Mouse (Mus musculus) liver, embryonic 14.5 days (tissue): ENCODE data around the gene Morn4. TPM values are rescaled to one million over a fixed set of nuclear protein-coding genes. Genes with fewer than 3 reads are reported as not detected.

Experiments
- ATAC-seq: fragments of 200-750 bp; cut with Nextera tagmentation; 2 replicates; pipeline ENCODE4 v1.8.0; 2017; ENCODE audit warnings: moderate number of reproducible peaks, mild to moderate bottlenecking, moderate library complexity; ENCODE audit not compliant: insufficient read depth
- DNase-seq, 3 experiments: peaks; one replicate each; pipeline ENCODE4 v3.0.0-alpha.2; 2012 to 2013; ENCODE audit warnings: low read depth in 3 of 3, low spot score in 3 of 3
- H3K27ac ChIP-seq: fragments of 300-500 bp; sonication (generic); 2 replicates; pipeline ENCODE4 v1.5.1; 2014; ENCODE audit warnings: moderate library complexity, mild to moderate bottlenecking, control low read depth, inconsistent platforms
- H3K27me3 ChIP-seq: fragments of 300-500 bp; sonication (generic); 2 replicates; pipeline ENCODE4 v1.6.1; 2014; ENCODE audit warnings: mild to moderate bottlenecking, low read length, moderate library complexity; ENCODE audit not compliant: control insufficient read depth, insufficient read depth
- H3K36me3 ChIP-seq: fragments of 300-500 bp; sonication (generic); replicated peaks from 2 replicates; pipeline ENCODE4 v1.6.1; 2014; ENCODE audit warnings: low read depth; ENCODE audit not compliant: control insufficient read depth, insufficient read depth
- H3K4me1 ChIP-seq, 2 experiments: fragments of 200-500 bp in 1 of 2; fragments of 300-500 bp in 1 of 2; sonication (generic) in 1 of 2; replicated peaks; 2 replicates each; pipeline ENCODE4 v1.6.1; 2012 to 2014; ENCODE audit warnings: antibody characterized with exemption in 1 of 2, inconsistent platforms in 1 of 2, low read length in 1 of 2; ENCODE audit not compliant: control insufficient read depth in 2 of 2, insufficient read depth in 2 of 2
- H3K4me2 ChIP-seq: fragments of 300-500 bp; sonication (generic); 2 replicates; pipeline ENCODE4 v1.6.1; 2014; ENCODE audit warnings: low read depth, mild to moderate bottlenecking, control low read depth, moderate library complexity
- H3K4me3 ChIP-seq, 2 experiments: fragments of 200-500 bp in 1 of 2; fragments of 300-500 bp in 1 of 2; sonication (generic) in 1 of 2; 2 replicates each; pipeline ENCODE4 v1.5.1; 2012 to 2014; ENCODE audit warnings: low read depth in 2 of 2, low read length in 2 of 2, mild to moderate bottlenecking in 2 of 2, control low read depth in 1 of 2, inconsistent platforms in 1 of 2, moderate library complexity in 1 of 2; ENCODE audit not compliant: insufficient read depth in 1 of 2
- H3K9ac ChIP-seq: fragments of 300-500 bp; sonication (generic); replicated peaks from 2 replicates; pipeline ENCODE4 v1.6.1; 2014; ENCODE audit warnings: mild to moderate bottlenecking, control low read depth, moderate library complexity
- H3K9me3 ChIP-seq: fragments of 300-500 bp; sonication (generic); 2 replicates; pipeline ENCODE4 v1.6.1; 2016; ENCODE audit warnings: low read length, mixed read lengths; ENCODE audit not compliant: control insufficient read depth
- CTCF ChIP-seq: IDR thresholded peaks from 2 replicates; pipeline ENCODE4 v1.5.1; 2016; ENCODE audit warnings: antibody characterized with exemption, low read depth, control low read depth
- EP300 ChIP-seq: IDR thresholded peaks from 2 replicates; pipeline ENCODE4 v1.6.1; 2016; ENCODE audit warnings: antibody characterized with exemption, low read depth
- WGBS: fragments of 180-500 bp; shearing (Covaris S2); extraction: QIAGEN DNeasy Blood & Tissue Kit; methylation state at CpG from one replicate; pipeline ENCODE4 v1.1.7; 2014; ENCODE audit not compliant: insufficient replicate concordance; 5-methylcytosine and 5-hydroxymethylcytosine counted together
- polyA plus RNA-seq, 2 experiments: library from polyadenylated mRNA; depleted of rRNA in 1 of 2; stranded (reverse) in 1 of 2; unstranded in 1 of 2; fragments of >200 nt; fragmentation: Nextera tagmentation in 1 of 2; extraction: Ambion mirVana in 1 of 2; gene quantifications; 2 replicates each; pipeline versions ENCODE4 v1.2.1 to v1.2.3; 2012 to 2014

Morn4 gene
- polyA plus RNA-seq, 2 experiments = 1.4 to 1.6 TPM

DNA sequence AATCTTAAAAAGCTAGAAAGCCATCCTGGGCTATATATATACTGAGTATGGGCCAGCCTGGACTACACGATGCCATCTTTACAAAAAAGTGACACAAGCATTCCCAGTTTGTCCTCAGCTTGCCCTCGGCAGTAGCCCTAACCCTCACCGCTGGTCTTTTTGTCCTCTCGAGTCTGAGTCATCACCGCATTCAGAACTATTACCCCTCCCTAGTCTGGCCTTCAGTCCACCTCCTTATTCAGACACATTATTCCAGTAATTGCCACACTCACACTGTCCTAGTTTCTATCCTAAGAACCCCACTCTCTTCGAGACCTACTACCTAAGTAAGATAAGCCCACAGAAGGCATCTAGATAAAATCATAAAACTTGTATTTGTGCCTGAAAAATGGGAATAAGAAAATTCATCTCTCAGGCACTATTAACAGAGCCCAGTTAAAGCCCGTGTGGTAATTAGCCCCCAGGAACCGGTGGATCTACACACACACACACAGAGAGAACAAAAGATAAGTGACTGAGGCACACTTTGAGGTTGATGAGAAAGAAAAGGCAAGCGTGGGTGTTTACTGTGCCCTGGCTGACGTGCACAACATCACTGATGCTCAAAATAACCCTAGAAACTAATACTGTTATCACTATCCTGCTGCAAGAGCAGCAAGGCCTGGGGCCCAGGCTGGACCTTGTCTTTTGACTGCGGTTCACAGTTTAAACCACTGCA lies 39.5 kb upstream of the Morn4 start:
- H3K36me3 ChIP-seq = peaks cover 4% of the 10 kb centered on the region
- H3K4me3 ChIP-seq = no peak overlapping the region
- no peak overlapping the region for H3K4me2 ChIP-seq
- no peak for ATAC-seq
- no peak overlapping the region for H3K27ac ChIP-seq
- TF ChIP-seq CTCF = no peak
- H3K27me3 ChIP-seq = no peaks in the 10 kb centered on the region
- peaks cover 6 to 11% of the 10 kb centered on the region in 2 experiments; a peak in 3 of 4 replicates for H3K4me1 ChIP-seq
- H3K9me3 ChIP-seq = no peaks in the 10 kb centered on the region
- 60% methylated on average over 11 of the region's 11 CpGs for WGBS
- H3K9ac ChIP-seq = no peak overlapping the region
- DNase-seq = no peak

DNA sequence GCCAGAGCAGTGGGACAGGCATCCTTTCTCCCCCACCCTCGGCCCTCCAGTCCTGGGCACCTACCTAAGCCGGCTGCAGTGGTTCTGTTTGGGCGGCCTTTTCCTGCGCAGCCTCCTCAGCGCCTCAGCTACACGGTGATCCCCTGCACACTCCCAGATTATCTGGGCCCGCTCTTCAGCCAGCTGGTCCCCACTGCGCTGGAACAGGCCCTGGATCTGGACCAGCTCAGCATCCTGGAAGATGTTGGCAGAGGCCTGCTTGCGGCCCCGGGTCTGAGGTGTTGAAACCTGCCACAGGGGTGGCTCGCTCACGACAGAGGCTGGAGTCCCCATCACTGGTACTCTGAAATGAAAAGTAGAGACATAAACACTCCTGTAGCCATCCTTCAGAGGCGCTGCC lies 38.5 kb upstream of the Morn4 start:
- ATAC-seq (no peak), DNase-seq (no peak)
- 79% methylated on average over 13 of the region's 13 CpGs for whole genome bisulfite sequencing
- Histone ChIP-seq H3K9ac (no peak overlapping the region), H3K4me2 (no peak overlapping the region), H3K9me3 (no peaks in the 10 kb centered on the region), H3K4me1 (peaks cover 6 to 11% of the 10 kb centered on the region in 2 experiments; a peak in 3 of 4 replicates), H3K36me3 (peaks cover 4% of the 10 kb centered on the region), H3K4me3 (no peak overlapping the region), H3K27me3 (no peaks in the 10 kb centered on the region), H3K27ac (no peak overlapping the region)
- TF ChIP-seq CTCF (no peak), EP300 (no peak)

DNA sequence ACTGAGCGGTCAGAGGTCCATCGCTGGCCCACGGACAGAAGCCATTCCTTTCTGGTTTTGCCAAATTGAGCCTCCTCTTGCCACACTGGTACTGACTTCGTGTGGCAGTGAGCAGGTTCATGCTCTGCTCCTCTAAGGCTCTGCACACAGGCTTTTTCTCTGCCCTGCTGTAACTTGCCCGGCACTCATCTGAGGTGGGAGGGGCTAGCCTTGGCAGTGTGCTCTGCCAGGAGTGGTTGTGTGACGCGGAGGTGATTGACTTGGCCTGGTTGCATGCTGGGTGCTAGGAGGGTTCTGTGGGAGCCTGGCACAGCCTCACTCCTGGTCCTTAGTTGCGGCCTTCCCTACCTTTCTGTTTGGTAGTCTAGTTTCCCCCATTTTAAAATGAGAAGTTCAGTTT lies 34.3 kb upstream of the Morn4 start:
- Histone ChIP-seq H3K27me3 (no peaks in the 10 kb centered on the region), H3K27ac (no peak overlapping the region), H3K36me3 (peaks cover 4% of the 10 kb centered on the region), H3K4me3 (no peak overlapping the region), H3K4me1 (no peaks in the 10 kb centered on the region), H3K4me2 (no peak overlapping the region), H3K9me3 (no peaks in the 10 kb centered on the region), H3K9ac (no peak overlapping the region)
- no peak for TF ChIP-seq EP300
- TF ChIP-seq CTCF = no peak
- ATAC-seq (no peak), DNase-seq (no peak)
- WGBS = 77% methylated on average over 8 of the region's 8 CpGs

- no peak overlapping the region for H3K27ac ChIP-seq
- no peak overlapping the region for H3K4me2 ChIP-seq
- H3K36me3 ChIP-seq = peaks cover 7% of the 10 kb centered on the region
- TF ChIP-seq EP300 (no peak), CTCF (no peak)
- H3K27me3 ChIP-seq = no peaks in the 10 kb centered on the region
- no peaks in the 10 kb centered on the region for H3K4me1 ChIP-seq
- WGBS = 56% methylated on average over 5 of the region's 5 CpGs
- H3K9ac ChIP-seq = no peak overlapping the region
- ATAC-seq (peak; percentile 61), DNase-seq (no peak)
- no peaks in the 10 kb centered on the region for H3K9me3 ChIP-seq
- H3K4me3 ChIP-seq = no peak overlapping the region
Measured at GRCm38 (mm10) chr19:42118596-42118995, 32.4 kb upstream of the Morn4 start.

- ATAC-seq (no peak), DNase-seq (no peak)
- Histone ChIP-seq H3K4me1 (no peaks in the 10 kb centered on the region), H3K36me3 (peaks cover 7% of the 10 kb centered on the region), H3K4me3 (no peak overlapping the region), H3K9me3 (no peaks in the 10 kb centered on the region), H3K9ac (no peak overlapping the region), H3K27me3 (no peaks in the 10 kb centered on the region), H3K27ac (no peak overlapping the region), H3K4me2 (no peak overlapping the region)
- 78% methylated on average over 9 of the region's 9 CpGs for WGBS
- TF ChIP-seq EP300 (no peak), CTCF (no peak)
Measured at GRCm38 (mm10) chr19:42118142-42118541, 32.0 kb upstream of the Morn4 start.
